Mouse (Mus musculus) gastrocnemius, postnatal 25 days (tissue): ENCODE measurements around the gene Ptpn14. TPM values are rescaled to one million over a fixed set of nuclear protein-coding genes. Genes with fewer than 3 reads are reported as not detected.

Experiments
- DNase-seq: peaks from one replicate; pipeline ENCODE4 v3.0.0; 2022
- total RNA-seq, 2 experiments: library from RNA; stranded (reverse); gene quantifications; 1 replicate in 1 of 2; 2 replicates in 1 of 2; pipeline ENCODE4 v1.2.3; 2021

Gene Ptpn14
- total RNA-seq, 2 experiments from 2014 or later = 10.7 to 13.9 TPM

DNA sequence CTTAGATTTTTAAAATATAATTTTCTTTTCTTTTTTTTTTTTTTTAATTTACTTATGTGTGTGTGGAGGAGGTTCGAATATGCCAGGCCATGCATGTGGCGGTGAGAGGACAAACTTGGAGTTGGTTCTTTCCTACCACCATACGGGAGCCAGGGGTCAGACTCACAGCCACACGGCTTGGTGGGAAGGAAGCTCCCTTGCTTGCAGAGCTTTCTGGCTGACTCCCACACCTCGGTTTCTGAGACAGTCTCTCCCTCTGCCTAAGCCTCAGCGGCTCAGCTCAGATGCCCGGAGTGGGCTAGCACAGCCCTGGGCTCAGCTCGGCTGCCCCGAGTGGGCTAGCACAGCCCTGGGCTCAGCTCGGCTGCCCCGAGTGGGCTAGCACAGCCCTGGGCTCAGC, 10.5 kb upstream of the Ptpn14 start:
- no peak for DNase-seq

DNA sequence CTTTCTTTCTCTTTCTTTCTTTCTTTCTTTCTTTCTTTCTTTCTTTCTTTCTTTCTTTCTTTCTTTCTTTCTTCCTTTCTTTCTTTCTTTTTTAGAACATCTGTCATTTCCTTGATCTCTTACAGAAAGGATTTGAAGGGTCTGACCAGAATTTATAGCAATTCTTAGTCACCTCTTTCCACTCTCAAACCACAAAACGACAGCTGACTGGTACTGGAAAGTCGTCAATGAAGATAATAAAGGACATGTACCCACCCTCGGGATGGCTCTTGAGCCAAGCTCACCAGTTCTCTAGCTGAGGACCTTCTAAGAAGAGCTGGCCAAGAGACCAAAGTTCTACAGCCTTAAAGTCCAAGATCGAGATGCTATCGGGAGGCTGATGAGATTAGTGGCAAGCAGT, 9.5 kb upstream of the Ptpn14 start:
- DNase-seq = no peak

DNA sequence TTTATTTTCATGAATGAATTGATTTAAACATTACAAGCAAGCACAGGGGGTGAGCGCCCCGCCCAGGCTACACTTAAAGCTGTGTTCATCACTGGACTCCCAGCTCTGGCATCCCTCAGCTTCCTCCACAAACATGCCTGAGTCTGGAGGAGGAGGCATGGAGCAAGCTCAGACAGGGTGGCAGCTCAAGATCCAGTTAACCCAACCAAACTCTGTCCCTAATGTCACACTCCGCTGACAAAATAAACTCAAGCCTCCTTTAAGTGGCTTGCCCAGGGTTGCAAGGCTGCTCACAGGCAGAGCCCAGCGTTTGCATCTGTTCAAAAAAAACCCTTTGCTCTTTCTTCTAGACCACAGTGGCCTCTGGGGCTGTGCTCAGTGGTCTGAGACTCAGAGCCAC, 1.9 kb upstream of the Ptpn14 start:
- no peak for DNase-seq

DNA sequence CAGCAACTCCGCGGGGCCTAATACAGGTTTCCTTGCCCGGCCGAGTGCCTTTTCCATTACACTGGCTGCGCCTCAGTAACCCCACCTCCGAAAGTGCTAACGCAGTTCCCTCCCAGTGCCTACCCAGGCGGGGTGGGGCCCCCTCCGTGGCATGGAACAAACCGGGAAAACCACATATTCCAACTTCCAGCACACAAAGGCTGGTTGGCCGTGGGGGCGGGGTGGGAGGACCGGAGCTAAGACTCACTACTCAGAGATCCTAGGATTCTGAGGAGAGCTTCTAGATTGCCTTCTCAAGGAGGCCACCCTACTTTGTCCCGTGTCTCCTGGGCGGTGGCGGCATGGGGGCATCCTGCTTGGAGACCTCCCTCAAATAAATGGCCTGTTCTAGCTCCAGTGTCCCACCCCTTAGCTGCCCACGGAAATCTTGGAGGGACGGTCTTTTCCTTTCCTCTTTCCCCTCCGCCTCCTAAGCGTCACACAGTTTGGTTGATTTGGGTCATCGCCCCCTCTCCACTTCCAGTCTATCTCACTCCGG, 653 bp upstream of the Ptpn14 start:
- DNase-seq = peak; percentile 73

DNA sequence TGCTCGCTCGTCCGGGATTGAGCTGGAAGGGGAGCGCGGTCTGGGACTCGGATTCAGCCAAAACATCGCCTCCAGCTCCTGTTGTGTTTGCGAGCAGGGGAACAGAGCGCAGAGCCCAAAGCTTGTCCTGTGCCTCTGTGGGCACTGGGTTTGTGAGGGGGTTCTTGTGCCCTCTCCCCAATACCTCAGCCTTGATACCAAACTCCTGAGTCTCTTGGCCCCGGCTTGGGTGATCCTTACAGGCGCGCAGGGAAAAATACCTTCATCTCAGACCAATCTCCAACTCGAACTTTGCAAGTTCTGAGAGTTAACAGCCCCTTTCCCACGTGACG, 682 bp downstream of the Ptpn14 start:
- DNase-seq = no peak

DNA sequence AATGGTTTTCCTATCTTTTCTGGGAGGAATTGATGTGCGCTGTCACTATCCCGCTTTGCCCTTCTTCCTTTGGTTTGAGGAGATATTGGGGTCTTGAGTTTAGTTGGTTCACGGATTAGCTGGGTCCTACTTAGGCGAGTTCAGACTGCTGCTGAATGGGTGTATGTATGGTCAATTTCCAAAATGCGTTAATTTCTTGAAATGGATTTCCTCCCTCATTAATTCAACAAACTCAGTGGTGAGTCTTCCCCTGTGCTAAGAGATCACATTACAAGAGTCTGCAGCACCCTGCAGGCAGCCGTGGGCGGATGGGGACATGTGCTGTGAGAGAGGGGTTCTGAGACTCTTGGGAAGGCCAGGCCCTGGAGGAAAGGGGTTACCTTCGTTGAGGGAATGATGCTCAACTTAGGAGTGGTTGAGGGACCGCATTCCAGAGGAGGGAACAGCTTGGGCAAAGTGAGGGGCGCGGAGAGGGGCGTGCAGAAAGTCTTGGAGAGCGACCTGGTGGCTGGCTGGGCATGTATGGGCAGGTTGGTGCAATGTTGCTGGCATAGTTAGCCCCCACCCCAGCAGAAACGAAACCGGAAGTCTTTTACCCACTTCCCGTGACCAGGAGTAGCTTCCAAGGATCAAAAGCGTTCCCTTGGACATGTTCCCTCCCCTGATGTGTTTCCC, 1.2 kb downstream of the Ptpn14 start:
- no peak for DNase-seq

DNA sequence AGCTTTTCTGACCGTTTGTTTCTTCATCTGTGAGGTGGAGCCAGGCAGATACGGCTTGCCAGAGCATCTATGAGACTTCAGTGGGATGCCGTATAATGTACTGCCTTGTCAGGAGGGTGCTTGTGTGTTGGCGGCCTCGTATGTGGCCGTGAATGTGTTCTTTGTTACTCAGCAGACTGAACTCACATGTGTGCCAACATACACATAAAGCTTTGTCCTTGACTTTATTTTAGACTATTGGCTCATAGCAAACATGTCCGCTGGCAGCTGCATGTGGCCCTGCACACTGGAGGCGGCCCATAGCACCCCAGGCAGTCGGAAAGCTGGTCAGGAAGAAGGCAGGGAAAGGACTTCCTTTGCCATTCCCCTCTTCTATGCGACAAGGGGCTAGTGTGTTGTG, 3.6 kb downstream of the Ptpn14 start:
- no peak for DNase-seq

DNA sequence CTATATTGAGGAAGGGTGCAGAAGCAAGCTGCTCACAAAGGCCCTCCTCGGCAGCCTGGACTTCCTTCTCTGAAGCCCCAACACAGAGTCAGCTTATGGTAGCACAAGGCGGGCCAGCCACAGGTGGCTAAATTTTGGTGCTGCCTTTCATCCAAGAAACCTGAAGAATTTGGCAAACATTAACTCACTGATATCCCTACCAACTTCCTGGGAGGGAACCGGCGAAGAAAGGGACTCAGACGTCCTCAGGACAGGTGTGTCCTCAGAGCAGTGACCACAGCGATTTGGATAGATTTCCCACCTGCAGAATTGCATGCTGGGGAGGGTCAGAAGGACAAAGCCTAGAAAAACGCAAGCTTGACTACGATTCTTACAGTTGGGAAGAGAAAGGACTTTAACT, 4.1 kb downstream of the Ptpn14 start:
- DNase-seq = no peak

DNA sequence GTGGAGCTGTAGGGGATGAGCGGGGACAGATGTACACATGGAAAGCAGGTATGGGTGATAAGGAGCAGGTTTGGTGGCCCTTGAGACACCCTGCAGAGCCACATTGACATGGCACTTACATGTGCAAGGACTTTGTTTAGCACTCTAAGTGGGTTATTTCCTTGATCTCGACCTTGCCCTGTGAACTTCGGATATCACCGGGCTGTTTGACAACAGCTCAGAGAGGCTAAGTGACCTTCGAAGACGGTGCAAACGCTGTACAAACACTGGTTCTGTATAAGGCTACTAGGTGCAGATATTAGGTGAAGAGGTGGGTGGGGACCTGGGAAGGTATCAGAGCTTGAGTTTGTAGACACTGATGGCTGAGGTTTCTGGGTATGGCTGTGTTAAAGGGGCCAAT, 12.0 kb downstream of the Ptpn14 start:
- no peak for DNase-seq

DNA sequence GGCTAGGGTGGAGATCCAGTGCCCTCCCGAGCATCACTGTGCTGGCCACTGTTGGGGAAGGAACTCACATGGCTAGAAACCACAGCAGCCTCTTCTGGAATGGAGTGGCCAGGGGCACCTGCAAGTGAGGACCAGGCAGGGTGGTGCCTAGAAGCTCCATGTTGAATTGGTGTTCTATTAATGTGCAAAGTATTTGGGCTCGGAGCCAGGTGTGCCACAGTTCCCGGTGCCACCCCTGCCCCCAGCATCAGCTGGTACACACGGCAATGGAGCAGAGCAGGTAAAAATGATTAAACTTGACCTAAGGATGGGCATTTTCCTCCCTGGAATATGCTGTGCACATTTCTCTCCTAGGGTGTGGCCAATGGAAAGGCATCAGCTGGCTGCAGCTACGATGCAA, 14.0 kb downstream of the Ptpn14 start:
- no peak for DNase-seq

DNA sequence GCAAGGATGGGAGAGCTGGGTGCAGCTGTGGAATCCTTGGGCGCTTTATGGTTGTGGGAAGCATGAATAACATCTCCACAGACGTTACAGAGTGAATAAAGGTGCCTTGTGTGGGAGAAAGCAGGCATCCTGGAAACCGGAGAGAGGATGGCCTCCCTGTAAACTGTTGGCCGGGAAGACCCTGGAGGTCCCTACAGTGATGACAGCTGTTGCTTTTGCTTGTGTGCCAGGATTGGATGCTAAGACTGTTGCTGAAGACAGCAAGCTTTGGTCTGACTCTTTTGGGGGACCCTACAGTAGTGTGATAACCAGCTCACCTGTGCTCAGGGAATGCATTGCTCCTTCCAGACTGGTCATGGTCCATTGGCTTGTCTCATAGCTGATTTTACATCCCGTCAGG, 15.1 kb downstream of the Ptpn14 start:
- DNase-seq = no peak

DNA sequence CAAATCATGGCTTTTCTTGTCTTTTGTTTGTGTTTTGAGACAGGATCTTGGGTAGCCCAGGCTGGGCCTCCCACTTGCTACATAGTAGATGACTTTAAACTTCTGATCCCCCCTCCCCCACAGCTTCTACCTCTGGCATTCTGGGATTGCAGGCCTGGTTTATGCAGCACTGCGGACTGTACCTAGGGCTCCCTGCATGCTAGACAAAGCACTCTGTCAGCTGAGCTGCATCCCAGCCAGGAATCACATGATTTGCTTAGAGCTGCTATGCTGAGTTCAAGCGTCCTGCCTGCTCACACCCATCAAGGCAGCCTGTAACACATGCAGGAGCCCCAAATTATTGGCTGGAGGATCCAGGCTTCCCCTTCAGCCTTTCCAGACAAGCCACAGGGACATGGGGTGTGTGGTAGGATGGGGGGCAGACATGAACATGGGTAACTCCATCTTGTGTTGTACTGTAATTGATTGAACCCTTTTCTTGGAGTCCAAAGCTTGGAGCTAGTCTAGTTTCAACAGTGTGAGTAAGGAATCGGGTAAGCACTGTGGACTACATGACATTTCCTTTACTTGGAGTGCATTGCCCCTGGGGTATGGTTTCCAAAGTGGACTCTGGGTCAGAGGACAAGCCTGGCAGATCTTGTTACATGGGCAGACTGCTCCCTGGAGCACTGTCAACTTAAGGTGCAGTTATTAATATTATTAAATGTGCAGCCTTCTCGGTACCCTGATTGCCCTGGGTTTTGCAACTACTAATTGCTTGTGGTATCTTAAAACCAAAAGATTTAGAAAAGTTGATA, 17.0 kb downstream of the Ptpn14 start:
- peak; percentile 37 for DNase-seq

DNA sequence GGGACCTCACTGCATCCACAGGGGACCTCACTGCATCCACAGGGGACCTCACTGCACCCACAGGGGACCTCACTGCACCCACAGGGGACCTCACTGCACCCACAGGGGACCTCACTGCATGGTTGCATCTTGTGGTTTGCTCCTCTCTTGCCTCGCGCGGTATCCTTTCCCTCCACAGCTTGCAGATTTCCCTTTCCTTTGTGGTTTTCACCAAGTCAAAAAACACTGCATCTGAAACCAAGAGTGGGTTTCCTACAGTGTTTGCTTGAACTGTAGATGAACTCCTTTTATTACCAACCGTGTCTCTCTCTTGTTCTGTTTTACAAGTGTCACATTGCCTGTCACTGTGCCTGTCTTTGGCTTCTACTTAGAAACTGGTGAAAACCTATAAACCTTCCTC, 18.5 kb downstream of the Ptpn14 start:
- no peak for DNase-seq

DNA sequence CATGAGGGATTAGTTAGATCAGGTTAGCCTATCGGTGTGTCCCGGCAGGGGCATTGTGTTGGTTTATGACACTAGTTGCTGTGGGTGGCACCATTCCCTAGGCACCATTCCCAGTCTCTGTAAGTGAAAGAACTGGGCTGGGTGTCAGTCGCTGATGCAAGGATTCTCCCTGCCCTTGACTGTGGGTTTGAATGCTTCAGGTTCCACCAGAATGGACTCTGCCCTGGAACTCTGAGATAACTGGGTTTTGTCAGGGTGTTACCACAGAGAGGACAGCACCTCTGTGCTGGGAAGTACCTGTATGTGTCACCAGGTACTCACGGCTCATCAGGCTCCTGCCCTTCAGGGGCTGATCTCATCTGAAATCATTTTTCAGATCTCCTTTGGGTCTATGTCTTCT, 21.7 kb downstream of the Ptpn14 start:
- DNase-seq = no peak

DNA sequence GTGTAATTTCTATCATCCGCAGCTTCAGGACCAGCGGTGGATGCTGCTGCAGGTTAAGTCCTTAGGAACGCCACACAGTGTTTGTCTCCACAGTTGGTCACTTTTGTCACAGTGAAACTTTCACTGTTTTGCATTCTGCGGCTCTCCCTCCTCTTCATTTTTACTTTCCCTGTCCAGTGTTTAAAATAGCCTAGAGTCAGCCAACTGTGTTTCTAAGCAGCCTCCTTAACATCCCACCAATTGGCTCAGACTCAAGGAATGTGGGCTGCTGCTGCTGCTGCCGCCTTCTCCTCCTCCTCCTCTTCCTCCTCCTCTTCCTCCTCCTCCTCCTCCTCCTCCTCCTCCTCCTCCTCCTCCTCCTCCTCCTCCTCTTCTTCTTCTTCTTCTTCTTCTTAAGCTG, 22.2 kb downstream of the Ptpn14 start:
- DNase-seq = no peak

DNA sequence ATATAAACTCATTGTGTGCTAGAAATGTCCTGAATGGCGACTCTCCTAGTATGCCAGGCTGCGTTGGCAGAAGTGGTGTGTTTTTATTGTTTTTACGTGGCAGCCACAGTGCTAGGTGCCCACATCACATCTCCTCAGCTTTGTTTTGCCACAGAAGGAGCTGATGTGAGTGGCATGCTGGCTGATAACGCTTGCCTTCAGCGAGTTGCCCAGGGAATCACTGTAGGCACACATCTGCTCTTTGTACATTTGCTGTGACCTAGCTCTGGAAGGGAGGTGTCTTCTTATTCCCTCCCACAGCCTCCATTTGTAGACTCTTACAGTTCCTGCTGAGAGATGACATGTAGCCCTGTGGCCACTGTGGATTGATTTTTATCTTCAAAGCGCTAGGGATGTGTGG, 24.2 kb downstream of the Ptpn14 start:
- no peak for DNase-seq

DNA sequence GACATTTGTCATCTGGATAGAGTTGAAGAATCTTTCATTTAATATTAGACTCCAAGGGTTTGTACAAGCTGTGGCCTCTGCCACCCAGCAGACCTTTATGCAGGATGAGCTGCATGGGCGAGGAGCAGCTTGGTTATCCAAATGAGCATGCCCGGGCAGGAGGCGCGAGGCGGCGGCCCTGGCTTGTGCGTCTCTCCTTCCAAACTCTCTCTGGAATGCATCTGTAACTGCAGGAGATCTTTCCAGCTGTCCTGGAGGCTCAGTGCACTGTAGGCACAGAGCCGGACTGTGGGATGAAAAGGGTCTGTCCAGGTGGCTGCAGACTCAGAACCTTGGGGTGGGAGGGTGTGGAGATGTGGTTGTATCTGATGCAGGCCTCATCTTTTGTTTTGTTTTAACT, 27.0 kb downstream of the Ptpn14 start:
- peak; percentile 38 for DNase-seq

DNA sequence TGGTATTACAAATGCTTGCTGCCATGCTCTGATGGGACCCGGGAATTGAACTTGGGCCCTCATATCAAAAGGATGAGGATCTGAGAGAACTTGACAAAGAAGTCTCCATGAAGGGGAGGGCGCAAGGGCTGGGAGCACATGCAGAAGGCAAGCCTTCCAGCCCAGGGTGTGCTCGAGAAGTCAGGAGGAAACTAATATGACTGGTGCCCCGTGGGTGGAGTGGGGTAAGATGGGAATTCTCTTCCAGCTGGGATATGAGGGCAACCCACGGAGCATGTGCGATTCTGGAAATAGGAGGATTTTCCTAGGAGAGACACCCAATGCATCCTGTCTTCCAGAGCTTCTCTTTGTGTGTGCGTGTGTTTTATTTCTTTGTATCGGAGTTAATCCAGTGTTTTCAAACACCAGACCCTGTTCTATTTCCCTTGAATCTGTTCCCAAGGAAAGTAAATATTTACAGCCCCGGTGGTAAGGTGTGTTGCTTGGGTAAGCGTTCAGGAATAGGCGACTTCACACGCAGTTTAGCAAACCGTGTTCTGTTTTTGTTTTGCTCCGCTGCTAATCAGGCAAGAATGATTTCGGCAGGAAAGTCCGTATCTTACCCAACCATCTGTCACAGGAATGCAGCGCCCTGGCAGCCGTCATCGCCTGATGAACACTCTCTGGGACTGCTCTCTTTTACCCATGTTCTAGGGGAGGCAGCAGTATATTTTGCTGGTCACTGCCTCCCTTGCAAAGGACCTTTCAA, 28.4 kb downstream of the Ptpn14 start:
- DNase-seq = no peak

DNA sequence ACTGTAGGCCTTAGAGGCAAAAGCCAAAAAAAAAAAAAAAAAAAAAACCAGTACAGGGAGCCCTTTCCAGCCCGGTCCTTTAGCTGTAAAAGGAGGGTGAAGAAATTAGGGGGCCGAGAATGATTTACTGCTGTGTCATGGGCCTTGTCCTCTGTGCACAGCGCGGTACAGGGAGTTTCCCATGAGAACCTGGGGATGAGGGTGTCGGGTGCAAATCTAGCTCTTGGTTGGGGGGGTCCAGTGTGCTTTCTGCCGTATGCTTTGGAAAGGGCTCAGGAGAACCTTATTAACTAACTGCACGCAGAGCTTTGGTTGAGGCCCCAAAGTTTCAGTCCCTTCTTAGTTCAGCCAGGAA, 29.0 kb downstream of the Ptpn14 start:
- DNase-seq = no peak

DNA sequence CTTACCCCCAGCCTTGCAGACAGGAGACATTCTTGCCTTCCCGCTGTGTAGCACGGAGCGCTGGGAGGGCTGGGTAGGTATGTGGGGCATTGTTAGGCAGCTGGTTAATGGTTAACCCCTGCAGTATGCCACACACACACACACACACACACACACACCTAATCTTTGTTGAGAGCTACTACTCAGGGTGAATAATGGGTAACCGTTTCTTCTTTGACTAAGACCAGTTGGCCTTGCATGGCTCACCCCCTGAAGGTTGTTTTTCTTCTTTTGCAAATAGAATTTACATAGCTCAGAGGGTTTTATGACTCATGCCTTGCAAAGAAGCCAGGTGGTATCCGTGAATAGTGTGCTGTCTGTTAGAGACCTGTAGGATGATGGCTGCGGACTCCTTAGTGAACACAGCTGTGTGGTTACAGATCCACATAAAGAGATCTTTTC, 33.5 kb downstream of the Ptpn14 start:
- DNase-seq = no peak

DNA sequence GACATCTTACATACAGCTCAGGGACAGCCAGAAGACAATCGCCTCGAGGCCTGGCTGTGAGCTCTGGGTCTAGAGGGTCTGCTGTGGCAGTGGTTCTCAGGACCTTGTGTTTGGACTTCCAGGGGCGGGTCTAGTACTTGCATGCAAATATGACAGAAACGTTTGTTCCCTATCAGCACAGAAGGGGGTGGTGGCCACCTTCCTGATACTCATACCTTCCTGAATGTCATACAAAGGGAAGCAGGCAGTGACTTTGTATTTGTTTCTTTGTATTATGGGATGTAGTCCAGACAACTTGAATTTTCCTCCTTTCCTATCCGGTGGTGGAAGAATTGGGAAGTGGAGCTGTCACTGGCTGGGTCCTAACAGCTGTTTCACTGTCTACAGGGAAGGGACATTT, 36.2 kb downstream of the Ptpn14 start:
- DNase-seq = no peak

DNA sequence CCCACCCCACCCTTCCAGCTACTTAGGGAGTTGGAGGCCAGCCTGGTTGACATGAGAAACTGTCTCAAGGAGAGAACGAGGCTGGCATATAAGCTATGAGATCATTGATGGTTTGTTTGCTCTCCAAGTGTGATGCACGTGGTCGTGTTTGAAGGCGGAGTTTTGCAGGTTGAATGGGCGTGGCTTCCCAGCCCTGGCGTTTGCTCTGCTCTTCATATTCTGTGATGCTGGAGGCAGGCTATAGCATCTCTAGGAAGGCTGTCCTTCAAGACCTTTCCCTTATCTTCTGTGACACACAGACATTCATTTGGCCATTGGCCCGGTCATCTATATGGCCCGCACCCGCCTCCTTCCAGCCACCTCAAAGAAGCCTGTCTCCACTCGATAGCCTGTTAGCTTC, 39.1 kb downstream of the Ptpn14 start:
- DNase-seq = no peak

DNA sequence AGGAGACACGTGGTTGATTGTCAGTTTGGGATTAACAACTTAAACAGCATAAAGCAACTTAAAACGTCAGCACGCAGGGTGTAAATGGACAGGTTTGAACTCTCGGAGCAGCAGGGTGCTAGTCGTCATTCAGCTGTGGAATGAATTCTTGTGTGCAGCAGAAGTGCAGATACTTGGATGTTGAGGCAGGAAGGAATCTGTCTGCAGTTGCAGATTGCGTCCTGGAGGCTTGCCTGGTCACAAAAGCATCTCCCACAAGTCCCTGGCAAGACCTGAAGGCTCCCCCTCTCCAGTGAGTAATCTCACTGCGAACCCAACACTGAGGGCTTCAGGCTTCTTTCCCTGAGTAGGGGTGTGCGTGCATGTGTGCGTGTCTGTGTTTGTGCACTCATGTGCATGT, 39.8 kb downstream of the Ptpn14 start:
- DNase-seq = no peak
